Mouse (Mus musculus) embryo, embryonic 9.5 days (tissue): ENCODE measurements around the gene Enox1.

Source experiments
- DNase-seq: peaks from one replicate; pipeline ENCODE4 v3.0.0-alpha.2; 2017; ENCODE audit errors: extremely low spot score

Enox1 gene

DNA sequence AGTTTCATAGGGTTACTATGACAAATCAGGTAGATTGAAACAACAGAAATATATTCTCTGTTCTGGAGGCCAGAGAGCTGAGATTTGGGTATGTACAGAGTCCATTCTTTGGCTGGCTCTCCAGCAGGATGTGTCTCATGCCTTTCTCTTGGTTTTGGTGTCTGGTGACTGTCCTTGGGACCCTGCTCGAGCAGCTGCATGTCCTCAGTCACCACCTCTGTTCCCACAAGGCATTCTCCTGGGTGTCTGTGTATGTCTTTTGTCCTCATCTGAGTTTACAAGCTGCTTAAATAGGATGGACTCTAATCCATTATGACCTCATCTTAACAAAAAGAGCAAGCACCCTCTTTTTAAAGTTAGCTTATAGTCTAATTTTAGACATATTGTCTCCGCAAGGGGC is 410.6 kb downstream of the Enox1 start:
- no peak for DNase-seq

- DNase-seq, result no peak
Measured at GRCm38 (mm10) chr14:77574436-77574835, 417.9 kb downstream of the Enox1 start.

DNA sequence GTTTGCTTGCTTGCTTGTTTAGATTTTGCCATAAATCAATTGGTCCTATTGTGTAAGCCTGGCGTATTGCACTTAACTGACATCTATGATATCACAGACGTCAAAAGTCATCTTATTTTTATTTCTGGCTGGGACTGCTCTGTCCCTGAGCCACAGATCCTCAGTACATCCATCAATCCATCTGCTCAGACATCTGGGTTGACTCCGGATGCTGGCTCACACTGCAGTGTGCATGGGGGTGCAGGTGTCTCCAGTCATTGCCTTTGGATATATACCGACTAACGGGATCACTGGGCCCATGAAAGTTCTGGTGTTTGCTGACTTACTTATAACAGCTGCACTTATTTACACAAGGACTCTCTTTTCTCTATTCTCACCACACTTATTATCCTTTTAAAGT is 419.8 kb downstream of the Enox1 start:
- no peak for DNase-seq

DNA sequence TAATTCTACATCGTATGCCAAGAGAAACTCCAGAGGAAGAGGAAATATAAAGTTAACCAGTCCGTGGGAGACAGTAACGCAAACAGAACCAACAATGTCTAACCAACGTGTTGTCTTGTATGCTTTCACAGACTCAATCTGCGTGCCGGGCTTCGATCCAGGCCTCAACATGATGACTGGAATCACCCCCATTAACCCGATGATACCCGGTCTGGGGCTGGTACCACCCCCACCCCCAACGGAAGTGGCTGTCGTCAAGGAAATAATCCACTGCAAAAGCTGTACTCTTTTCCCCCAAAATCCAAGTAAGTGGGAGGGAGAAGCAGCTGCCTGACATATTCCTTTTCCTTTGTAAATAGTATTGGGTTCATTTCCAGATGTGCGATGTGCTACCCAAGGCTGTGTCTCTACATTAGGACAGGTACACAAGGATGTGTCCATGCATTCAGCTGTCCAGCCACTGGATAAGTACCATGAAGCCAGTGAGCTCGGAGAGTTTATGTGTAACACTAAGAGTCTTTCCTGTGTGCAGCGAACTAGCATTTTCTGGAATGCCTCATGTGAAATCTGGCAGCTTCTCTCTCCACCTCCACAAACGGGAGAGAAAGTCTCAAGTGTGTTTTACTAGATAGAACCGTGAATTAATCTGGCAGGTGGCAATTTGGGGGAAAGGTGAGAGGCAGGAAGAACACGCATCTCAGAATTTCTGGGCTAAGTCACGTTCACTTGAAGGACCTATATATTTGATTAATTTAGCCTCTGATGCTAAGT is 421.1 kb downstream of the Enox1 start:
- DNase-seq, result no peak

GRCm38 (mm10) chr14:77578355-77578754 is 421.8 kb downstream of the Enox1 start:
- DNase-seq, result no peak

DNA sequence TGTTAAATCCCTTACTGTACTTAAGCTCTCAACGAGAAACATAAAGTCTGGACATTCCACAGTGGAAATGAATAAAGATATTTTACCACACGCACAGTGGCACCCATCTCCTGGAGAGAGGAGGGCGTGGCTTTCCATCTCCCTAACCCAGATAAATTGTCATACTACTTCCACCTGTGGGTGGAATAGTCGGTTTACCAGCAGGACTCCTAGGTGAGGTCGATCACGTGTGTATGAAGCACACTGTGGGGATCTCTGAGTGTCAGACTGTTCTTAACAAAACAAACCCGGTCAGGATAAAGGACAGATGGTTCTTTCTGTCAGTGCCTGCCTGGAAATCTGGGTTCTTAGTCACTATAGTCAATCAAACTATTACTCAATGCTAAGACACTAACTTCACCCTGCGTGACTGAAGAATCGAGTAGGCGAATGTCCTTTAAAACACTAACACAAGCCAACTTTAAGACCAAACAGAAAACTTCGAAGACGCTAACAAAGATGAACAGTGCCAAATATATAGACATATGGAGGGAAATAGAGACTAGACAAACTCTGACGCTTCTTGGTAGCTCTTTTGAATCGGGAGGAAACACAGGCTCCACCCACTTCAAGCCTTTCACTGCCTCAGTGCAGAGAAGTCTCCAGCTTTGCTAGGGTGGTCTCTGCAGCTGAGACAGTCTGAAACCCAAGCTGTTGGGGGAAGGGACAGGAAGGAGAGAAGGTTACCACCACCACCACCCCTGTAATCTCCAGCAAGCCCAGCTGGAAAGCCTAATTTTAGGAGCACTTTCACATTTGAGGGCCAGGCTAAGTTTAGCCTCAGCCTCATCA is 423.8 kb downstream of the Enox1 start:
- no peak for DNase-seq

DNA sequence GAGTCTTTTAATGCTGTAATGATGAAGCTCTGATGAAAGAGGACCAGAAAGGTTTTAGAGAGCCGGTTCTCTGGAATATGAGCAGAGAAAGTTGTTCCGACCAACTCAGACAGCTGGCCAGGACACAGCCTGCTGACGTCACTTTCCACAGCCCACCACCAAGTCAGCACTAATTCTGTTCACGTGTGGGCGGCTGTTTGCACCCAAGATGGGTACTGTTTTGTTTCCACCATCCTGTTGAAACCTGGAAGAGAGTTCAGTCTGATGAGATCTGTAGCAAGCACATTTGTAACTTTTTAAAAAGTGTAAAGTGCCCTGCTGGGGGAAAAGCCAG is 424.3 kb downstream of the Enox1 start:
- DNase-seq, result no peak

GRCm38 (mm10) chr14:77581616-77582015 is 425.1 kb downstream of the Enox1 start:
- DNase-seq, result no peak

DNA sequence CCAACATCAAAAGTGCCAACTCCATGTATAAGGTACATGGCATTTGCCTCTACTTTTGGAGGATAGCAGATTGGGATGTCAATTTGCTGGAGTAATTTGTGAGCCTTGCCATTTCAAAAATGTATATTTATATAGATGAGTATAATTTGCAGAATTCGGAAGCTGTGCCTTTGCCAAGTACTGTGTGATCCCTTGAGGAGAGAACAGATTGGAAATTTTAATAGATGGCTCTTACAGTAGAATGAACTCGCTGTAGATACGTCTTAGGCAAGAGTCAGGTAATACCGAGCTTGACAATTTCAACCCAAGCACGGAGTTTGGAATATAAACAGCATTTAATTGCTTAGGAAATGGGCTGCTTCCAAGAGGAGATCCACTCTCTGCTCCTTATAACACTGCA is 427.9 kb downstream of the Enox1 start:
- no peak for DNase-seq

DNA sequence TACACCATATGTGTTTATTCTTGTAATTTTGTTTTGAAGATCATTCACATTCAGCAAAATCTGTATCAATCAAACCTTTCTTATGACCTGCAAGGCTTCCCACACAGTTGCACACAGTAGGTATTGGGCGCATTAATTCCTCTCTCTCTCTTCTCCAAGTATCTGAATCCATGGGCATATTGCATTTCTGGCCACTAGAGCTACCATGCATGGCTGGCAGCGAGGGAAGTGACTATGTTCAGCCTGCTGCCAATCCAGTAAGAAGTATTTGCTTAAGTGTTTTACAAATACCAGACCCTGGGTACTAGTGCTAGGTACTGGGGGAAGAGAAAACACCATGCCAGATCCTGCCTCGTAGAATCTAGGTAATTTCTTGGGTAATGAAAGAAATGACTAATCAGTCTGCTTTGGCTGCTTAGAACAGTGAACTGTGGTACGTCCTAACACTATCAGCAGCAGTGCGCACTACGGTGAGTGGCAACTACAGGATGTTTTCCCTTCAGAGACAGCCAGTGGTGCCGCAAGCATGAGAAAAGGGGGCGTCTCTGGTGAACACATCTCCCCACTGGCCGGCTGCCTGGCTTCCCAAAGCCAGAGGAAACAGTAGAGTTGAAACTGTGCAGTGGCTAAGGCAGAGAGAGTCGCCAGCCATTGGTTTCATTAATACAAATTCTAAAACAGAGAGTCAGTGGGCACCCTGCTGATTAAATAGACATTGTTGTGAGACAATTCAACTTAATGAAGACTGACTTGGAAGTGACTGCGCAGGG is 428.7 kb downstream of the Enox1 start:
- no peak for DNase-seq

DNA sequence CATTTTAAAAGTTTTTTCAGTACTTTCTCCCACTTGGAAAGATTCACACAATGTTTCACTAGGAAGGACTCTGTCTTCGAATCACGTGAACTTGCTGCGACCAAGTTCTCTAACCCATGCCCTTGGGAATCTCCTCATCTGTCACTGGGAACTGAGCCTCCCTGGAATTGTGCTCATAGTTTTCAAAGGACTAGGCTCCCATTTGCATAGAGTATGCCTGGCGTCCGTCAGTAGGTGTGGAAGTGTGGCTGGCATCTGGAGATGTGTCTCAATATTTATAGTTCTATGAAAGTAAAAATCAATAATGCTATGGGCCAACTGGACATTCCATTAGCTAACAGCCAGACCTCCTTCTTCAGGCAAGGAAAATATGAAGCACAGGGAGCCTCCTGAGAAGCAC is 429.5 kb downstream of the Enox1 start:
- no peak for DNase-seq

GRCm38 (mm10) chr14:77587182-77587581 is 430.6 kb downstream of the Enox1 start:
- no peak for DNase-seq

- no peak for DNase-seq
Measured at GRCm38 (mm10) chr14:77593136-77593838, 436.7 kb downstream of the Enox1 start.

DNA sequence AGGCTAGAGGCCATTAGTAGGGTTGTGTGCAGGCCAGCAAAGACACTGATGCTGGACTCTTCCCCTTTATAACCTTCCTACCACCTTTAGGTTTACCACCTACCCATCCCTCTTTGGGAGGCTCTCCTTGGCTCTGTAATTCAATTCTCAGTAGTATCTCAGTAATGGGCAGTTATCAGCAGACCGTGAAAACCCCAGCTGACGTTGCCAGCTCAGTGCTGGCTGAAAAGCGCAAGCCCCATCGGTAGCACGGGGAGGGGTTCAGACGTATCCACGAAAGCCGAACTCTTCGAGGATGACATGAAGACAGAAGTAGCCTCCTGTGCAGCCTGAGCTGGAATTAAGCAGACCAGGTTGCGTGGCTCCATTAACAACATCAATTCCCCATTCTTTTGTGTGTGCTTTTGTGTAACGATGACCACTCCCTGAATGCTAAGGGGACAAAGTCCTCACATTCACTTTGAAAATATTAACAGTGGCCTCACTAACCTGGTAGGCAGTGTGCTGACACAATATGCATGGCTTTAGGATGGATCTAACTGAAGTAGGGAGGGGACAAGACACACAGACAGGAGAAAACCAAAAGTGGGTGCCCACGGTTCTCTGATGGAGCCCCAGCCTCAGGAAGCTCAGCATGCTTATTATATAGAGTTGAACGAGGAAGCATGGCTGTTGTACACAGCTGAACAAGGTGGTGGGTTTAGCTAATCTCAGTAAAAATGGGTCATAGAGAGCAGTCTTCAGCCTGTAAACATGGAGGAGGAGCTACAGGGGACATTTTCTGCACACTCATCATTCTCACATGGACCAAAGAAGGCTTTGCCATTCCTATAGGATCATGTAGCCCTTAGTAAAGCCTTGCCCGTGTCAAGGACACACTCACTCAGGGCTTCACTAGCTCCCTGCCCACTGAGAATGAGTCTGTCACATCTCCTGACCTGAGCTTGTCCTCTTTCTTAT is 439.9 kb downstream of the Enox1 start:
- DNase-seq, result no peak

DNA sequence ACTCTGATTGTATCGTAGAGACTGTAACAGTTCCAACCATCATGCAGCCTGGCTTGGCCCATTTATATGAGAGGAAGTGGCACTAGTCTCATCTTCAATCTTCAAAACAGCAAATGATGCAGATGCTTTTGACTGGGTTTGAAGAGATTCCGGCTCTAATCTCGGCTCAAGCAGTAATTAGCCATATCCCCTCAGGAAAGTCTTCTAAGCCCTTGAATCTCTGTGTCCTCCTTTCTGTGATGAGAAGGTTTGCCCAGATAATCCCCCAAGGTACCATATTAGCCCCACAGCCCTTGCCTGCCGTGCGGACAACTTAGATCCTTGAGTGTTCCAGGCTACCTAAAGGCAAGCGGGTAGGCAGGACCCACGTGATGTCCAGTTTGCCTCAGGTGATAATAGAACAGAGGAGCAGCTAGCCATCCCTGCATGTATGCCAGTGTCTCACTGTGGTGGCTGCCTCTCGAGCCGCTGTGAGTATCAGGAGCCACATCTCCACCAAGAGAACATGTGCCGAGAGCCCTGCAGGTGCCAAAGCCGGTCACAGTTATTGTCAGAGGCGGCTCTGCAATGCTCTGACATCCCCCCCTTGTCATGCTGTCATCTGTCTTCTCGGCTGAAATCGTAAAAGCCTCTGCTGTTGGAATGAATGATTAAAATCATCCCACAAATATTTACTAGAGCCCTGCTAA is 442.6 kb downstream of the Enox1 start:
- DNase-seq, result no peak

DNA sequence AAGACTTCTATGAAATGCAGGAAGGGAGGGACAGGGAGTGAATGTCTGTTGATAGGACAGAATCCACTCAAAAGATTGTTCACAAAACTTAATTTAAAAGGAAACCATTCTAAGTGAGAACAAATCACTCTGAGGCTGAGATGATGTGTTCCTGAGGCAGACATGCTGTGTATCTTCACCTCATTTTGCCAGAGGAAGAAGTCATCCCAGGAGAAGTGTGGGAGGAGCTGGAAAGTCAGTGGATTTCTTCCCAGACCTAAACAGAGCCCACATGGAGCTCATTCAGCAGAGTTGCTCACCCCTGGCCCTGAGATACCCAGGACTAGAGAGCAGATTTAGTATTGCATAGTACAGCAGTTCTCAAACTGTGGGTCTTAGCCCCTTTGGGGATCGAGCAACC is 444.2 kb downstream of the Enox1 start:
- DNase-seq, result no peak

- DNase-seq, result no peak
Measured at GRCm38 (mm10) chr14:77601446-77601845, 444.9 kb downstream of the Enox1 start.

DNA sequence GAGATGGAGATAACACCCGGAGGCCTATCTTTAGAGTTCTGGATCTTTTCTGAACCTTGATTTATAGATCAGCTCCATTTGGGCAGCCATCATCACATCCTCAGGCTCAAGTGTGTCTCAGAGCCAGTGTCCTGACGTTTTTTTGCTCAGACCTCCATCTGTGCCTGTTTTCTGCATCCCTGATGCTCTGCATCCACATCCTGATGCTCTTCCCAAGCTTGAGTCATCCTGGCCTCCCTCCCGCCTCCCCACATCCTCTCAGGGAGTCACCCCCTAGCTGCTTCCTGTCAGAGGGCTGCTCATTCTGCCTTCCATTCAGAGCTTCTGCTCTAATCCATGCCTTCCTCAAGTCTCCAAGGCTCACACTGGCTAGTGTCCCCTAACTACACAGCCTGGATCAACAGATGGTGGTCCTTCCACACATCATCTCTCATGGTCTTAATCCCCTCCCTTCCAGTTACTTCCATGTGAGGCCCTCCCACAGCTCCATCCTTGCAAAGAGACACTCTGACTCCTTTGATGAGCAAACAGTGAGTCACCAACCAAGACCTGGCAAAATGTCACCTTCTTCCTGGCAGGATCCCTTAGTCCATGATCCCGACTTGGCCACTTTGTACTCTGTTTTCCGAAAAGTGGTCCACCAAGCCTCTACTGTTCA is 451.7 kb downstream of the Enox1 start:
- DNase-seq, result no peak

- no peak for DNase-seq
Measured at GRCm38 (mm10) chr14:77615201-77615600, 458.6 kb downstream of the Enox1 start.

DNA sequence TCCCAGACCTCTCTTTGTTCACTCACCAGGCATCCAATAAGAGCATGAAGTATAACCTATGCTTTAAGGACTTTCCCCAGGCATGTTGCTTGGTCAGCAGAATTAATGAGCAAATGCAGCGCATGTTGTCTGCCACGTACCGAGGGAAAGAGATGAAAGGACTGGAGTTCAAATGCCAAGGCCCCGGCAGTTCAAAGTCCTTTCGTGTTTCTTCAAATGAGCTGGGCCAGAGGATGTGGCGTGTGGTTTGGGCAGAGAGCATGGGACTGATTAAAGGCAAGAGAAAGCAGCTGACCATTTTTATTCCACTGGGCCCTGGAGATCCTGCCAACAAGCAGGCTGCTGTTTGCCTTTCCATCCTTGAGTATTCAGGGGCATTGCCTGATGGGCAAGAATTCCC is 460.7 kb downstream of the Enox1 start:
- no peak for DNase-seq
